Mouse (Mus musculus) heart, postnatal 25 days (tissue): ENCODE results near the gene Wfdc6b. TPM values are rescaled to one million over a fixed set of nuclear protein-coding genes. Genes with fewer than 3 reads are reported as not detected.

Experiments used
- DNase-seq: peaks from one replicate; pipeline ENCODE4 v3.0.0; 2022; ENCODE audit warnings: low spot score
- intact Hi-C: fragments of 180-260 bp; cut with DNase I; formaldehyde crosslinking; loops from one replicate; pipeline ENCODE4 v1.15.1; 2025
- total RNA-seq, 2 experiments: library from RNA; stranded (reverse); gene quantifications; 2 replicates each; pipeline ENCODE4 v1.2.3; 2021

The Wfdc6b gene
- total RNA-seq, 2 experiments from 2014 or later = not detected

- DNase-seq = no peak
- intact Hi-C loops = no loop called here
Observed at GRCm38 (mm10) chr2:164656483-164656882, 43.2 kb downstream of the Wfdc6b start, which contains the start of gene Wfdc9. Gene Wfdc9, minus strand, starts transcription at chr2:164656583.

GRCm38 (mm10) chr2:164664851-164665250 is 51.5 kb downstream of the Wfdc6b start:
- intact Hi-C loops = no loop called here
- no peak for DNase-seq

Other genes starting within 250 kb of the Wfdc6b start
- 1 to 10 TPM; 3.1 to 7.2 TPM for gene Slpi, start 224.4 kb upstream of the Wfdc6b start, total RNA-seq
- gene Rbpjl, start 210.4 kb upstream of the Wfdc6b start, total RNA-seq = not detected
- gene Matn4, start 208.4 kb upstream of the Wfdc6b start, total RNA-seq = under 1 TPM; 0.42 to 0.52 TPM
- gene Sdc4, start 169.6 kb upstream of the Wfdc6b start, total RNA-seq = 10 to 100 TPM; 19.7 to 22.4 TPM
- gene Sys1, start 156.6 kb upstream of the Wfdc6b start, total RNA-seq = 10 to 100 TPM; 22.2 to 26.8 TPM
- gene Gm20458, start 152.6 kb upstream of the Wfdc6b start, total RNA-seq = 1 to 10 TPM; 1.4 to 2.5 TPM
- not detected for gene Trp53tg5, start 139.8 kb upstream of the Wfdc6b start, total RNA-seq
- 10 to 100 TPM; 14.4 to 21.9 TPM for gene Dbndd2, start 127.4 kb upstream of the Wfdc6b start, total RNA-seq
- gene Pigt, start 116.0 kb upstream of the Wfdc6b start, total RNA-seq = 10 to 100 TPM; 34.7 to 34.8 TPM
- gene Wfdc2, start 51.1 kb upstream of the Wfdc6b start, total RNA-seq = under 1 TPM; 0.78 to 0.83 TPM
- gene Spint3, start 40.1 kb upstream of the Wfdc6b start, total RNA-seq = not detected
- gene Wfdc6a, start 28.1 kb upstream of the Wfdc6b start, total RNA-seq = under 1 TPM in 1 of 2 experiments, not detected in 1; 0.34 TPM
- not detected for gene Eppin, start 19.9 kb upstream of the Wfdc6b start, total RNA-seq
- gene Wfdc8, start 104 bp downstream of the Wfdc6b start, total RNA-seq = not detected
- gene Wfdc16, start 25.3 kb downstream of the Wfdc6b start, total RNA-seq = not detected
- gene Wfdc10, start 42.5 kb downstream of the Wfdc6b start, total RNA-seq = not detected
- not detected for gene Wfdc9, start 43.1 kb downstream of the Wfdc6b start, total RNA-seq
- not detected for gene Wfdc11, start 60.6 kb downstream of the Wfdc6b start, total RNA-seq
- gene Wfdc13, start 71.6 kb downstream of the Wfdc6b start, total RNA-seq = not detected
- not detected for gene Spint4, start 85.0 kb downstream of the Wfdc6b start, total RNA-seq
- not detected for gene Spint5, start 101.8 kb downstream of the Wfdc6b start, total RNA-seq
- gene Wfdc3, start 132.4 kb downstream of the Wfdc6b start, total RNA-seq = under 1 TPM; 0.28 to 0.29 TPM
- gene Dnttip1, start 132.5 kb downstream of the Wfdc6b start, total RNA-seq = 10 to 100 TPM; 24.4 to 25.8 TPM
- gene Ube2c, start 156.4 kb downstream of the Wfdc6b start, total RNA-seq = 1 to 10 TPM; 2.4 to 2.9 TPM
- gene Tnnc2, start 166.4 kb downstream of the Wfdc6b start, total RNA-seq = not detected
- 10 to 100 TPM; 24.7 to 27.5 TPM for gene Snx21, start 172.3 kb downstream of the Wfdc6b start, total RNA-seq
- gene Acot8, start 191.4 kb downstream of the Wfdc6b start, total RNA-seq = 10 to 100 TPM; 10.7 to 12.2 TPM
- 1 to 10 TPM; 2.5 to 3.1 TPM for gene Zswim3, start 191.6 kb downstream of the Wfdc6b start, total RNA-seq
- gene Zswim1, start 209.2 kb downstream of the Wfdc6b start, total RNA-seq = 1 to 10 TPM; 3.6 to 4.5 TPM
- gene Spata25, start 215.0 kb downstream of the Wfdc6b start, total RNA-seq = under 1 TPM; 0.42 to 0.64 TPM
- gene Ctsa, start 219.4 kb downstream of the Wfdc6b start, total RNA-seq = 100 to 1,000 TPM in 1 of 2 experiments, 10 to 100 TPM in 1; 90.9 to 108 TPM
- gene Neurl2, start 219.9 kb downstream of the Wfdc6b start, total RNA-seq = 10 to 100 TPM; 39.9 to 44.6 TPM
- 10 to 100 TPM; 35.9 to 37.5 TPM for gene Pltp, start 244.2 kb downstream of the Wfdc6b start, total RNA-seq